Mouse (Mus musculus): ENCODE results near the gene Mfsd12.

DNA sequence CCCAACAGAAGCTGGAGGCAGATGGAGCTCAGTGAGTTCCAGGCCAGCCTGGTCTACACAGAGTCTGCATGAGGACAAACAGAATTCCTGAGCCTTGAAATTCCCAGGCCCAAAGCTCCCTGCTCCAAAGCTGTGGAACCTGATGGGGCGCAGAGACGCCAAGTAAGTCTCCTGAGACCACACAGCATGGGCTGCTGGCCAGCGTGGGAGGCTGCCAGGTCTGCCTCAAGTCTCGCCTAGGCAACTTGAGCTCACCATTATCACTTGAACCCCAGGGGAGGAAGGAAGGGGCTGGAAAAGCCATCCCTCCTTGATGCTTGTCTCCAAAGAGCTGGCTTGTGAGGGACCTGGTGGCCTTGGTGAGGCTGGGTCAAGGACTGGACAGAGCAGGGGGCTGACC, 27.3 kb upstream of the Mfsd12 start:
- TF ChIP-seq CTCF (IDR thresholded peaks at IDR 0.05; ENCODE audit: control insufficient read depth, insufficient read depth, insufficient read length), result no peak
- TF ChIP-seq CEBPB (IDR thresholded peaks at IDR 0.05; ENCODE audit: low read depth), result no peak
- TF ChIP-seq MYOD1 (IDR thresholded peaks at IDR 0.05; ENCODE audit: control insufficient read depth, insufficient read length, low read depth), result no peak
- no peak for TF ChIP-seq USF1 (IDR thresholded peaks at IDR 0.05; ENCODE audit: low read depth)
- TF ChIP-seq MYOG (IDR thresholded peaks at IDR 0.05; ENCODE audit: control insufficient read depth, extremely low read depth, insufficient read length), result no peak
- TF ChIP-seq MAX (IDR thresholded peaks at IDR 0.05), result no peak
- TF ChIP-seq FOSL1 (IDR thresholded peaks at IDR 0.05; ENCODE audit: insufficient read depth, low read length, poor library complexity, severe bottlenecking), result no peak

Measured in C2C12 (cell line).